Mouse (Mus musculus) cerebellum, adult 2 months (tissue): Measurements from ENCODE around the gene Gm45808.

ENCODE experiments used
- CTCF ChIP-seq: fragments of 200-500 bp; IDR thresholded peaks from 2 replicates; pipeline ENCODE4 v1.5.1; 2011; ENCODE audit warnings: low read depth, mild to moderate bottlenecking, control low read depth, low read length, moderate library complexity, borderline replicate concordance; ENCODE audit not compliant: insufficient read depth
- POLR2A ChIP-seq: fragments of 200-500 bp; IDR thresholded peaks from 2 replicates; pipeline ENCODE4 v1.6.1; 2011; ENCODE audit warnings: low read length, control low read depth, borderline replicate concordance; ENCODE audit not compliant: insufficient read depth

GRCm38 (mm10) chr7:45476453-45476852, 10.2 kb downstream of the Gm45808 start:
- no peak for TF ChIP-seq CTCF
- no peak for TF ChIP-seq POLR2A
